Mouse (Mus musculus): ENCODE results near the gene Baiap2. TPM values are rescaled to one million over a fixed set of nuclear protein-coding genes. Genes with fewer than 3 reads are reported as not detected.

The Baiap2 gene
- polyA plus RNA-seq, 1 experiment from 2014 or later = 18.2 TPM

DNA sequence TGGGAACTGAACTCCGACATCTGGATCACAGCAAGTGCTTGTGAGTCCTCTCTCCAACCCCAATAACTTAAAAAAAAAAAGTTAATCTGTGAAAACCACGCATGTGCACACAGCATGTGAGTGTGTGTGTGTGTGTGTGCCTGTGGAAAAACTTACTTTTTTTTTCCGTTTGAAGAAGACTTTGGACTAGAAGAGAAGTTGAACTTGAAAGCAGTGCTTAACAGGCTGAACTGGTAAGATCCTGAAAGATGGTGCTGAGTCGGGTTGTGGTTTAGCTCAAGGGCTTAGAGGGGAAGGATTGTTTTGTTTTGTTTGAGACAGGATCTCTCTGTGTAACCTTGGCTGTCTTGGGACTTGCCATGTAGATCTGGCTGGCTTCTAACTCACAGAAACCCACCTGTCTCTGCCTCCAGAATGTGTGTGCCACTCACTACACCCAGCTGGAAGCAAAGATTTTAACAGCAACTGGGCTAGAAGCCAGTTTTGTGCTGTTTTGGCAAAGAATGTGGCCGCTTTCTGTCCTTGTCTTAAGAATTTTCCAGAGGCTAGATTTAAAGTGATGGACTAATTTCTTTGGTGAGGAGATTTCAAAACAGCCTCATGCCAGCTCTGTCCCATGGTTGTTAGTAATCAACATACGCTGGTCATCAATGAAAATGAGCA, 12.8 kb upstream of the Baiap2 start:
- Histone ChIP-seq H3K27me3 (ENCODE audit: control insufficient read depth, insufficient read depth, low read length) (no peaks in the 10 kb centered on the region), H3K36me3 (ENCODE audit: control insufficient read depth, insufficient read depth, low read length) (no peaks in the 10 kb centered on the region; the same call in 1 of the 2 replicates), H3K9me3 (ENCODE audit: control insufficient read depth, low read length) (no peaks in the 10 kb centered on the region), H3K4me2 (replicated peaks; ENCODE audit: low read depth, low read length) (no peak overlapping the region), H3K4me3 (ENCODE audit: low read length) (no peak overlapping the region), H3K9ac (ENCODE audit: low read depth, low read length) (no peak overlapping the region), H3K27ac (ENCODE audit: low read depth, low read length) (no peak overlapping the region), H3K4me1 (ENCODE audit: control insufficient read depth, insufficient read depth, low read length) (peaks cover 4% of the 10 kb centered on the region; the same call in 1 of the 2 replicates)
- ATAC-seq (ENCODE audit: low FRiP score, low TSS enrichment) = no peak
- 86% methylated on average over 6 of the region's 6 CpGs for WGBS

DNA sequence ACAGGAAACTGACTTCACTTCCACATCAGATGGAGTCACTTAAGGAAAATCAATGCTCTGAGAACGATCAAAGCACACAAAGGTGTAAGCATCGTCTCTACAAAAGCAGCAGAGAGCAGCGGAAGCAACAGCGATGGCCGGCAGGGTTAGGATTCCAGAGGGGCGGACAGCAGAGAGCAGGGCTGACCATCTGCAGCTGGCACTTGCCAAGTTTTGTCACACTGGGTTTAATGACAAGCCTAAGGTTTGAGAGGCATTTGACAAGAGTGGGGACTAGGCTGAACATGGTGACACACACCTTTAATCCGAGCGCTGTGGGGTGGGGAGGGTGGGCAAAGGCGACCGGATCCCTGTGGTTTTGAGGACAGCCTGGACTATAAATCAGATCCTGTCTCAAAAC, 10.8 kb upstream of the Baiap2 start:
- Histone ChIP-seq H3K4me2 (replicated peaks; ENCODE audit: low read depth, low read length) (peak overlapping the region; percentile 21; the same call in 1 of the 2 replicates), H3K27me3 (ENCODE audit: control insufficient read depth, insufficient read depth, low read length) (no peaks in the 10 kb centered on the region), H3K27ac (ENCODE audit: low read depth, low read length) (no peak overlapping the region), H3K9me3 (ENCODE audit: control insufficient read depth, low read length) (no peaks in the 10 kb centered on the region), H3K4me1 (ENCODE audit: control insufficient read depth, insufficient read depth, low read length) (peaks cover 4% of the 10 kb centered on the region), H3K36me3 (ENCODE audit: control insufficient read depth, insufficient read depth, low read length) (no peaks in the 10 kb centered on the region; the same call in 1 of the 2 replicates), H3K9ac (ENCODE audit: low read depth, low read length) (0 out of 2 replicates have a peak overlapping the region, but pooled peaks have one; percentile 31), H3K4me3 (ENCODE audit: low read length) (no peak overlapping the region)
- WGBS = 45% methylated on average over 10 of the region's 10 CpGs
- ATAC-seq (ENCODE audit: low FRiP score, low TSS enrichment) = no peak

DNA sequence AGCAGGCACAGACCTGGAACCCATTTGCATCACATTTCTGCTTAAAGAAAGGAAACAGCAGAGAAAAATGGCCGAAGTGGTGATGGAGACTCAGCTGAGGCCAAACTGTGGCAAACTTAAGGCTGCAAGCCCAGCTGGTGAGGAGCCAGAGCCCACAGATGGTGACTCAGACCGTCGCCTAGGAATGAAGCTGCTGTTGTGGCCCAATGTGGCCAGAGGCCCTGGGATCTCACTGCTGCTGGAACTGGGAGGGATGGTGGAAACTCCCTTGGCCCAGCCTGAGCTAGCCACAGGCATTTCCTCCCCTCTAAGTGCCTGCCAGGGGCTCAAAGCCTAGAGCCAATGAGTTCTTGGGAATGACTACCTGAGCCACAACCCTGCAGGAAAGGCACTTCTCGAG, 9.4 kb upstream of the Baiap2 start:
- H3K9me3 ChIP-seq (ENCODE audit: control insufficient read depth, low read length) = no peaks in the 10 kb centered on the region
- WGBS = 68% methylated on average over 4 of the region's 4 CpGs
- H3K27ac ChIP-seq (ENCODE audit: low read depth, low read length) = no peak overlapping the region
- H3K36me3 ChIP-seq (ENCODE audit: control insufficient read depth, insufficient read depth, low read length) = no peaks in the 10 kb centered on the region; the same call in 1 of the 2 replicates
- ATAC-seq (ENCODE audit: low FRiP score, low TSS enrichment) = no peak
- no peaks in the 10 kb centered on the region for H3K27me3 ChIP-seq (ENCODE audit: control insufficient read depth, insufficient read depth, low read length)
- H3K9ac ChIP-seq (ENCODE audit: low read depth, low read length) = no peak overlapping the region
- H3K4me1 ChIP-seq (ENCODE audit: control insufficient read depth, insufficient read depth, low read length) = peaks cover 14% of the 10 kb centered on the region
- H3K4me2 ChIP-seq (replicated peaks; ENCODE audit: low read depth, low read length) = no peak overlapping the region
- no peak overlapping the region for H3K4me3 ChIP-seq (ENCODE audit: low read length)

DNA sequence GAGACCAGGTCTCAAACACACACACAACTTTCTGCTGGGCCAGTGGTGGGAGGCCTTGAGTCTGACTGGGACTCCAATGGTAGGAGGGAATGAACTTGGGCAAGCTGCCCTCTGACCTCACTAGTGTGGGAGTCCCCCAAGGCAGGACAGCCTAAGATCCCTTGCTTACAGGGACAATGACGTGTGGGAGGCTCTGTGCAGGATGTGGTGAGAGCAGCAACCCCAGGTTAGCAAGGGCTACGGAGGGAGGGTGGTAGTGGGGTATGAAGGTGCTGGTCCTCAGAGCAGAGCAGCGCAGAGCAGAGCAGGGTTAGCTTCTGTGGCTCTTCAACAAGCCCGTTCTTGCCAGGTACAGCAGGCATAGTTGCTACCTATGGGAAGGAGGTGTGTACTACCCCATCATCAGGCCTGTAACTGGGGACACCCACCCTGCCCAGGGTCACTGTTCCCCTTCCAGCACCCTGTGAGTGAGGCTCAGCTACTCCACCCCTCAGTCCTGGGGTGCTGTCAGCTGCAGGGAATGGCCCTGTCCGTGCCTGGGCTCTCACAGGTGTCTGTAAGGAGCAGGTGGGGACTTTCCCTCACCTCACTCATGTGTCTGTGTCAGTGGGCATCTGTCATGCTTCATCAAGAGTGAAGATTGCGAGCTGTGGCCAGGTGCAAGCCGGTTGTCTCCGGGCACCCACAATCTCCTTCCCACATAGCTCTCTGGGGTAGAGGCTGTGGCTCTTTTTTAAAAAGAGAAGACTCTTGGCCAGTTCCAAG, 8.6 kb upstream of the Baiap2 start:
- no peak overlapping the region for H3K4me3 ChIP-seq (ENCODE audit: low read length)

DNA sequence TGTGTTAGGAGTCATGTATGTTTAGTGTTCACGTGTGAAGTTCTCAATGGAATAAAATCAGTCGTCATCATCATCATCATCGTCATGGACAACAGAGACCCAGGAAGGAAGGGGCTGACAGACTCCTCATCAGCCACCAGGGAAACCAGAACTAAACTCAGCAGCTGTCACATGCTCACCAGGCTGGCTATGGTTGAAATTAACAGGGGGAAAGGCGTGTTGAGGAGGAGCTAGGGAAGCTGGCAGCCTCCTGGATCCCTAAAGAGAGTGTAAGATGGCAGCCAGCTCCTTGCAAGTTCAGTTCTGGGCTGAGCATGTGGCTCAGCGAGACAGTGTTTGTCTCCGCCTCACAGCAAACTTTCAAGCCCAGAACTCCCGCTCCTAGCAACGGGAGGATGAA, 7.8 kb upstream of the Baiap2 start:
- no peak overlapping the region for H3K27ac ChIP-seq (ENCODE audit: low read depth, low read length)
- no peaks in the 10 kb centered on the region for H3K9me3 ChIP-seq (ENCODE audit: control insufficient read depth, low read length)
- no peak for ATAC-seq (ENCODE audit: low FRiP score, low TSS enrichment)
- H3K36me3 ChIP-seq (ENCODE audit: control insufficient read depth, insufficient read depth, low read length) = no peaks in the 10 kb centered on the region; the same call in 1 of the 2 replicates
- no peak overlapping the region for H3K4me2 ChIP-seq (replicated peaks; ENCODE audit: low read depth, low read length)
- H3K9ac ChIP-seq (ENCODE audit: low read depth, low read length) = no peak overlapping the region
- H3K27me3 ChIP-seq (ENCODE audit: control insufficient read depth, insufficient read depth, low read length) = no peaks in the 10 kb centered on the region
- WGBS = 82% methylated on average over 8 of the region's 8 CpGs
- peaks cover 31% of the 10 kb centered on the region for H3K4me1 ChIP-seq (ENCODE audit: control insufficient read depth, insufficient read depth, low read length)
- H3K4me3 ChIP-seq (ENCODE audit: low read length) = no peak overlapping the region

More for the DNA sequence above, 8.6 kb upstream of the Baiap2 start:
- no peak overlapping the region for H3K4me2 ChIP-seq (replicated peaks; ENCODE audit: low read depth, low read length)
- H3K36me3 ChIP-seq (ENCODE audit: control insufficient read depth, insufficient read depth, low read length) = no peaks in the 10 kb centered on the region; the same call in 1 of the 2 replicates
- no peak overlapping the region for H3K27ac ChIP-seq (ENCODE audit: low read depth, low read length)
- no peaks in the 10 kb centered on the region for H3K9me3 ChIP-seq (ENCODE audit: control insufficient read depth, low read length)
- H3K4me1 ChIP-seq (ENCODE audit: control insufficient read depth, insufficient read depth, low read length) = peaks cover 23% of the 10 kb centered on the region
- H3K27me3 ChIP-seq (ENCODE audit: control insufficient read depth, insufficient read depth, low read length) = no peaks in the 10 kb centered on the region
- WGBS = 74% methylated on average over 8 of the region's 8 CpGs
- no peak overlapping the region for H3K9ac ChIP-seq (ENCODE audit: low read depth, low read length)
- no peak for ATAC-seq (ENCODE audit: low FRiP score, low TSS enrichment)

DNA sequence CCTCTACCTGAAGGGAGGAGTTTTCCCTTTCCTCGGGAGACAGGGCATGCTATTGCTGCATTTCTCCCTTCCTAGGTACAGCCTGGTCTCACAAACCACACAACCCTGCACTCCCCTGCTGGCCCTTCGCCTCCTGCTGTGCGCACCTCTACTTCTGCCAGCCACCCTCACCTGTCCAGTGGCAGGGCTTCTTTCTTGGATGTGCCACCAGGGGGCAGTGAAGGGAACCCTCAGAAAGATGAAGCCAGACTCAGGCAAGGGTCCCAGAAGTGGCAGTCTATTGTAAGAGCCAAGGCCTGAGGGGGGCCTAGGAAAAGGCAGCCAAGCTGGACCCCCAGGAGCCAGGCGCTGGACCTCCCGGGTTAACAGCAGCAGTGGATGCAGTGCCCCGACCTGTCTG, 7.1 kb upstream of the Baiap2 start:
- Histone ChIP-seq H3K4me3 (ENCODE audit: low read length) (no peak overlapping the region), H3K4me2 (replicated peaks; ENCODE audit: low read depth, low read length) (no peak overlapping the region), H3K9me3 (ENCODE audit: control insufficient read depth, low read length) (no peaks in the 10 kb centered on the region), H3K27ac (ENCODE audit: low read depth, low read length) (no peak overlapping the region), H3K4me1 (ENCODE audit: control insufficient read depth, insufficient read depth, low read length) (peaks cover 38% of the 10 kb centered on the region), H3K27me3 (ENCODE audit: control insufficient read depth, insufficient read depth, low read length) (no peaks in the 10 kb centered on the region), H3K36me3 (ENCODE audit: control insufficient read depth, insufficient read depth, low read length) (no peaks in the 10 kb centered on the region; the same call in 1 of the 2 replicates), H3K9ac (ENCODE audit: low read depth, low read length) (no peak overlapping the region)
- WGBS = 31% methylated on average over 6 of the region's 6 CpGs
- ATAC-seq (ENCODE audit: low FRiP score, low TSS enrichment) = no peak

DNA sequence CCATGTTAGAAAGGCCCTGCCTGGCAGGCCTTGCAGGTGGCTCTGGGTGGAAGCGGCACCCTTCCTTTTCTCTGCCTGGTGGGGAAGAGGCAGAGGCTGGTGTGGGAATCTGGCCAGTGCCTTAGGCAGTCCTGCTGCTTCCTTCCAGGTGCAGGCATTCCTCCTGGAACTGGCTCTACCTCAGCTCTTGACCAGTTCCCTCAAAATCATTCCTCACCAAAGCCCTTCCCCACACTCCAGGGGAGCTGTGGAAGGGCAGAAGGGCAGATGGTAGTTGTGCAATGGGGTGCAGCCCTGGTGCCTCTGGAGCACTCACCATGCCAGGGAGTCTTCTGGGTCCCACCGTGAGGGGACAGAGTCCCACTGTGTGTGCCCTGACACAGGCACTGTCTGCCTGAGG, 6.1 kb upstream of the Baiap2 start:
- H3K27me3 ChIP-seq (ENCODE audit: control insufficient read depth, insufficient read depth, low read length) = no peaks in the 10 kb centered on the region
- H3K4me3 ChIP-seq (ENCODE audit: low read length) = no peak overlapping the region
- H3K27ac ChIP-seq (ENCODE audit: low read depth, low read length) = no peak overlapping the region
- H3K4me2 ChIP-seq (replicated peaks; ENCODE audit: low read depth, low read length) = no peak overlapping the region
- 88% methylated on average over 2 of the region's 2 CpGs for WGBS
- no peak overlapping the region for H3K9ac ChIP-seq (ENCODE audit: low read depth, low read length)
- ATAC-seq (ENCODE audit: low FRiP score, low TSS enrichment) = no peak
- no peaks in the 10 kb centered on the region; the same call in 1 of the 2 replicates for H3K36me3 ChIP-seq (ENCODE audit: control insufficient read depth, insufficient read depth, low read length)
- H3K4me1 ChIP-seq (ENCODE audit: control insufficient read depth, insufficient read depth, low read length) = peaks cover 47% of the 10 kb centered on the region
- H3K9me3 ChIP-seq (ENCODE audit: control insufficient read depth, low read length) = no peaks in the 10 kb centered on the region

DNA sequence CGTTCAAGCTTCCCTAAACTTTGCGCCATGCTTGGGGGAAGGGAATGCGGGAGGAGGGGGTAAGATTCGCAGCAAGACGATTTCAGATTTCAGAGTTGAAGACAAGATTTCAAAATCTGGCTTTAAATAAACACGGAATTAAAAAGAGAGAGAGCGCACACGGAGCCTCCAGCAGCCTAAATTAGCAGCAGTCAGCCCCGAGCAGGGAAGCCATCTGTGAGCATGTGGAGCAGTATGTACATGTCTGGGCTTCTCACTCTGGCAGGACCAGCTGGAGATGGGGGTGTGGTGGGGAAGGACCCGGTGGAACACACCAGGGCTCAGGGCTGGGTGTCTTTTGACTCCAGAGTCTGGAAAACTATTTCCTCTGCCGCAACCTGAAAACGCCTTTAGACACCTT, 5.3 kb upstream of the Baiap2 start:
- WGBS = 63% methylated on average over 12 of the region's 12 CpGs
- Histone ChIP-seq H3K36me3 (ENCODE audit: control insufficient read depth, insufficient read depth, low read length) (no peaks in the 10 kb centered on the region; the same call in 1 of the 2 replicates), H3K4me1 (ENCODE audit: control insufficient read depth, insufficient read depth, low read length) (peaks cover 52% of the 10 kb centered on the region), H3K9ac (ENCODE audit: low read depth, low read length) (no peak overlapping the region), H3K4me3 (ENCODE audit: low read length) (no peak overlapping the region), H3K4me2 (replicated peaks; ENCODE audit: low read depth, low read length) (no peak overlapping the region), H3K27ac (ENCODE audit: low read depth, low read length) (no peak overlapping the region), H3K27me3 (ENCODE audit: control insufficient read depth, insufficient read depth, low read length) (no peaks in the 10 kb centered on the region), H3K9me3 (ENCODE audit: control insufficient read depth, low read length) (no peaks in the 10 kb centered on the region)
- no peak for ATAC-seq (ENCODE audit: low FRiP score, low TSS enrichment)

Data from kidney, embryonic 14.5 days (tissue).